8 mouse cellular contexts compared by ENCODE assay signal in the genomic region with DNA sequence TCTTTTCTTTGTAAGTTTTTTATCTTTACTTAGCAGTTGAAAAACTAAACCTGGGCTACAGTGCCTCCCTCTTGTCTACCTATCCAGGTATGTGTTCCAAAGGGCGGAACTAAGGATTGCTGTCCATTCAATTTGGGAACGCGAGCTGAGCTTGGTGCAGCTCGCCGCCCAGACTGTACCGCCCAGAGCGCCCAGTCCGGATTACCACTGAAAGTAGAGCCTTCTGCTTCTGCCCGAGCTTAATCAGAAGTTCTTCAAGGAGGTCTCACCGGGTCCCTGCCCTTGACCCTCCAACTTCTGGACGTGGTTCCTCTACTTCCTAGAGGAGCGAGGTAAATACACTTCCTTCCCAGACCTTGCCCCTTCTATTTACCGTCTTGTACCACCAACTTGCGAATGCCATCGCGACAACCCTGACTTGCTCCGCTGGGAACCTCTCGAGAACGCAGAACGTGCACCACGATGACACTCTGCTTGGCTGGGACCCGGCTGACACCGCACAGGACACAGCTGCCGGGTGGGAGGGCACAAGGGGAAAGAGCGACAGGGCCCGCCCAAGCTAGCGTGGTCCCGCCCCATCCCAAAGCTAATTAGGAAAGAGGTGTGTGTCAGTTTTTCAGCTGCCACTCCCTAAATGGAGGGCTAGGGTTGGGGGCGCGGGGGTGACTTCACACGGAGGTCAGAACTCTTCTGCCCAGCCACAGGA. TPM values are rescaled to one million over a fixed set of nuclear protein-coding genes. Genes with fewer than 3 reads are reported as not detected.
DNase-seq lines count a peak whose midpoint lies in the region; ATAC-seq and TF ChIP-seq lines count a peak whose summit lies in the region.

No protein-coding gene starts in this region.

- peak overlapping the region; percentile 52 for H3K9ac ChIP-seq in liver, embryonic 14.5 days (replicated peaks)

- no peaks in the 10 kb centered on the region for H3K27me3 ChIP-seq in liver, embryonic 14.5 days (ENCODE audit: control insufficient read depth, insufficient read depth, low read length)
- no peaks in the 10 kb centered on the region; the same call in 1 of the 2 replicates for H3K27me3 ChIP-seq in testis, adult 2 months (ENCODE audit: control insufficient read depth, insufficient read depth, low read length)

- peak overlapping the region; percentile 77 for H3K4me2 ChIP-seq in liver, embryonic 14.5 days (ENCODE audit: low read depth)

- no peak overlapping the region; the same call in 1 of the 2 replicates for H3K27ac ChIP-seq in liver, embryonic 14.5 days
- no peak overlapping the region; the same call in 1 of the 2 replicates for H3K27ac ChIP-seq in testis, adult 2 months (ENCODE audit: control insufficient read depth, insufficient read depth, low read depth, low read length)

- no peaks in the 10 kb centered on the region for H3K36me3 ChIP-seq in liver, embryonic 14.5 days (replicated peaks; ENCODE audit: control insufficient read depth, insufficient read depth, low read depth)
- H3K36me3 ChIP-seq in testis, adult 2 months (ENCODE audit: control insufficient read depth, insufficient read depth, low read length) = no peaks in the 10 kb centered on the region

- DNase-seq in A20 (ENCODE audit: low read depth, low spot score) (peak; percentile 89), ZHBTc4 (ENCODE audit: low read depth, low spot score) (peak; percentile 88)
- peak; percentile 84 for DNase-seq in embryo, embryonic 10 days (ENCODE audit: low spot score)
- peak; percentile 86 for DNase-seq in gastrocnemius, postnatal 14 days
- DNase-seq in induced T-regulatory cell, adult 2 months (ENCODE audit: low read depth) = peak; percentile 90
- peak; percentile 64 to 72 (median 68) for DNase-seq in liver, embryonic 14.5 days (ENCODE audit: low read depth in 3 of 3, low spot score in 3 of 3)
- peak; percentile 82 for DNase-seq in naive thymus-derived CD4-positive, alpha-beta T cell, adult 2 months (ENCODE audit: low read depth)

- peak; percentile 98 for ATAC-seq in liver, embryonic 14.5 days (ENCODE audit: insufficient read depth)

- no peak for TF ChIP-seq EP300 in liver, embryonic 14.5 days (IDR thresholded peaks at IDR 0.05; ENCODE audit: low read depth)

- peak overlapping the region; percentile 71 to 79 for H3K4me3 ChIP-seq in liver, embryonic 14.5 days (ENCODE audit: insufficient read depth in 1 of 2, low read depth in 2 of 2, low read length in 2 of 2)
- peak overlapping the region; percentile 80 for H3K4me3 ChIP-seq in testis, adult 2 months (ENCODE audit: control insufficient read depth, low read depth, low read length)

- intact Hi-C loops in gastrocnemius, postnatal 14 days (cut with DNase I; ENCODE audit: low total_unique reads) = no loop called here

- peaks cover 4 to 7% of the 10 kb centered on the region in 2 experiments for H3K4me1 ChIP-seq in liver, embryonic 14.5 days (replicated peaks; ENCODE audit: control insufficient read depth in 2 of 2, insufficient read depth in 2 of 2, low read length in 1 of 2)
- peaks cover 7% of the 10 kb centered on the region for H3K4me1 ChIP-seq in testis, adult 2 months (ENCODE audit: control insufficient read depth, insufficient read depth, low read length)

- no peaks in the 10 kb centered on the region for H3K9me3 ChIP-seq in liver, embryonic 14.5 days (ENCODE audit: control insufficient read depth, low read length)

- no peak for TF ChIP-seq POLR2A in testis, adult 2 months (IDR thresholded peaks at IDR 0.05; ENCODE audit: control insufficient read depth, low read depth, low read length)

- WGBS in liver, embryonic 14.5 days (ENCODE audit: insufficient replicate concordance) = 1% methylated on average over 31 of the region's 31 CpGs

- no peak for TF ChIP-seq CTCF in liver, embryonic 14.5 days (IDR thresholded peaks at IDR 0.05; ENCODE audit: low read depth)
- TF ChIP-seq CTCF in testis, adult 2 months (IDR thresholded peaks at IDR 0.05; ENCODE audit: control insufficient read depth, insufficient read depth, insufficient replicate concordance, low read depth, low read length) = no peak

RNA-seq across cellular contexts. Expression of gene Cast, which starts 1.0 kb away (rescaled TPM):
- 10 to 100 TPM; 77.0 to 83.3 TPM for total RNA-seq in gastrocnemius, postnatal 14 days (2021)
- polyA plus RNA-seq in liver, embryonic 14.5 days (2012; rRNA removed) = 7.7 and 15.6 TPM in 2 replicates
- 35.1 and 35.5 TPM in 2 replicates for polyA plus RNA-seq in liver, embryonic 14.5 days (2014; fragmentation: Nextera tagmentation; extraction: Ambion mirVana)
- 83.5 and 92.8 TPM in 2 replicates for polyA plus RNA-seq in testis, adult 2 months (2012; rRNA removed)
